ENCODE assay signal across 31 mouse cellular contexts in the genomic region with DNA sequence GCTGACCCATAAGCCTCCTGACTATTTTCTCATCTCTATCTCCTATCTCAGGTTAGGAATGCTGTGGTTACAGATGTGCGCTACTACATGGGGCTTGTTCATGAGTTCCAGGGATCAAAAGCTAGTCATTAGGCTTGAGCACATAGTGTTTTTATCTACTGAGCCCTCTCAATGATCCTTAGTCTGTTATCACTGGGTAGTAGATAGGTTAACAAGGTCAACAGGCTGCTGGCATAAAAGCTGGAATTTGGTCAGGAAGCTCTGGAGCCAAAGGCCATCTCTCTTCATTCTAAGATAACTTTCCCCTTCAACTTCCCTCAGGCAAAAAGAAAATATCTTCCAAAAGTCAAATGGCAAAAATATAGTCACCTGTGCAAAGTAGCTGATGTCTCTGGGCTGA.
"Had no signal": no experiment of that assay in that cellular context is flagged by ENCODE, and none has a peak within 500 bp of the region (broad histone marks: within the 10 kb centered on the region; RNA-seq: fewer than 3 reads in every experiment).

No protein-coding gene starts in this region.

- H3K9ac ChIP-seq: limb, embryonic 12.5 days; limb, embryonic 13.5 days; limb, embryonic 15.5 days; liver, embryonic 12.5 days; liver, embryonic 13.5 days; liver, embryonic 14.5 days; liver, embryonic 15.5 days; lung, embryonic 14.5 days; lung, embryonic 15.5 days; midbrain, embryonic 12.5 days; midbrain, embryonic 13.5 days; midbrain, embryonic 15.5 days; neural tube, embryonic 12.5 days; neural tube, embryonic 13.5 days had no signal

- H3K4me2 ChIP-seq: limb, embryonic 12.5 days; limb, embryonic 13.5 days; limb, embryonic 15.5 days; liver, embryonic 12.5 days; liver, embryonic 13.5 days; liver, embryonic 15.5 days; lung, embryonic 14.5 days; lung, embryonic 15.5 days; midbrain, embryonic 11.5 days; midbrain, embryonic 12.5 days; midbrain, embryonic 13.5 days; midbrain, embryonic 15.5 days; neural tube, embryonic 12.5 days; neural tube, embryonic 13.5 days had no signal

- H3K4me3 ChIP-seq: left cerebral cortex, adult 2 months; limb, embryonic 10.5 days; limb, embryonic 12.5 days; limb, embryonic 13.5 days; limb, embryonic 15.5 days; liver, embryonic 12.5 days; liver, embryonic 13.5 days; liver, embryonic 15.5 days; lung, embryonic 15.5 days; megakaryocyte, embryonic 14.5 days; midbrain, embryonic 10.5 days; midbrain, embryonic 12.5 days; midbrain, embryonic 13.5 days; midbrain, embryonic 15.5 days; myocyte; neural tube, embryonic 12.5 days; neural tube, embryonic 13.5 days had no signal

- H3K36me3 ChIP-seq: limb, embryonic 10.5 days; limb, embryonic 12.5 days; limb, embryonic 13.5 days; limb, embryonic 15.5 days; liver, embryonic 12.5 days; liver, embryonic 13.5 days; liver, embryonic 15.5 days; lung, embryonic 15.5 days; midbrain, embryonic 10.5 days; midbrain, embryonic 12.5 days; midbrain, embryonic 13.5 days; midbrain, embryonic 15.5 days; neural tube, embryonic 12.5 days; neural tube, embryonic 13.5 days had no signal

- H3K4me1 ChIP-seq: limb, embryonic 10.5 days; limb, embryonic 12.5 days; limb, embryonic 13.5 days; limb, embryonic 15.5 days; liver, embryonic 12.5 days; liver, embryonic 13.5 days; lung, embryonic 15.5 days; megakaryocyte, embryonic 14.5 days; midbrain, embryonic 10.5 days; midbrain, embryonic 12.5 days; midbrain, embryonic 13.5 days; midbrain, embryonic 15.5 days; neural tube, embryonic 12.5 days; neural tube, embryonic 13.5 days had no signal

- ATAC-seq: liver, embryonic 12.5 days; lung, postnatal 0 days; midbrain, embryonic 13.5 days; midbrain, embryonic 15.5 days; midbrain, embryonic 16.5 days had no signal

- DNase-seq: left cerebral cortex, postnatal 4 days; liver, embryonic 13.5 days; lung, adult 18-20 months; lung, adult 2 months; lung, embryonic 14.5 days; lung, postnatal 10 days; lung, postnatal 14 days; lung, postnatal 36 days; lung, postnatal 4 days; midbrain, embryonic 14.5 days had no signal

- H3K27me3 ChIP-seq: limb, embryonic 12.5 days; limb, embryonic 13.5 days; limb, embryonic 15.5 days; liver, embryonic 13.5 days; liver, embryonic 15.5 days; lung, embryonic 15.5 days; midbrain, embryonic 12.5 days; midbrain, embryonic 13.5 days; midbrain, embryonic 15.5 days; neural tube, embryonic 12.5 days; neural tube, embryonic 13.5 days had no signal

- H3K27ac ChIP-seq: left cerebral cortex, adult 2 months; limb, embryonic 10.5 days; limb, embryonic 12.5 days; limb, embryonic 13.5 days; limb, embryonic 15.5 days; liver, embryonic 12.5 days; liver, embryonic 13.5 days; liver, embryonic 14.5 days; liver, embryonic 15.5 days; lung, embryonic 15.5 days; macrophage; midbrain, embryonic 10.5 days; midbrain, embryonic 12.5 days; midbrain, embryonic 13.5 days; midbrain, embryonic 15.5 days; neural tube, embryonic 12.5 days; neural tube, embryonic 13.5 days had no signal

- H3K9me3 ChIP-seq: limb, embryonic 10.5 days; limb, embryonic 12.5 days; limb, embryonic 13.5 days; limb, embryonic 15.5 days; liver, embryonic 12.5 days; liver, embryonic 13.5 days; liver, embryonic 15.5 days; lung, embryonic 15.5 days; megakaryocyte, embryonic 14.5 days; midbrain, embryonic 10.5 days; midbrain, embryonic 12.5 days; midbrain, embryonic 13.5 days; midbrain, embryonic 15.5 days; neural tube, embryonic 12.5 days; neural tube, embryonic 13.5 days had no signal
